In the genomic region with DNA sequence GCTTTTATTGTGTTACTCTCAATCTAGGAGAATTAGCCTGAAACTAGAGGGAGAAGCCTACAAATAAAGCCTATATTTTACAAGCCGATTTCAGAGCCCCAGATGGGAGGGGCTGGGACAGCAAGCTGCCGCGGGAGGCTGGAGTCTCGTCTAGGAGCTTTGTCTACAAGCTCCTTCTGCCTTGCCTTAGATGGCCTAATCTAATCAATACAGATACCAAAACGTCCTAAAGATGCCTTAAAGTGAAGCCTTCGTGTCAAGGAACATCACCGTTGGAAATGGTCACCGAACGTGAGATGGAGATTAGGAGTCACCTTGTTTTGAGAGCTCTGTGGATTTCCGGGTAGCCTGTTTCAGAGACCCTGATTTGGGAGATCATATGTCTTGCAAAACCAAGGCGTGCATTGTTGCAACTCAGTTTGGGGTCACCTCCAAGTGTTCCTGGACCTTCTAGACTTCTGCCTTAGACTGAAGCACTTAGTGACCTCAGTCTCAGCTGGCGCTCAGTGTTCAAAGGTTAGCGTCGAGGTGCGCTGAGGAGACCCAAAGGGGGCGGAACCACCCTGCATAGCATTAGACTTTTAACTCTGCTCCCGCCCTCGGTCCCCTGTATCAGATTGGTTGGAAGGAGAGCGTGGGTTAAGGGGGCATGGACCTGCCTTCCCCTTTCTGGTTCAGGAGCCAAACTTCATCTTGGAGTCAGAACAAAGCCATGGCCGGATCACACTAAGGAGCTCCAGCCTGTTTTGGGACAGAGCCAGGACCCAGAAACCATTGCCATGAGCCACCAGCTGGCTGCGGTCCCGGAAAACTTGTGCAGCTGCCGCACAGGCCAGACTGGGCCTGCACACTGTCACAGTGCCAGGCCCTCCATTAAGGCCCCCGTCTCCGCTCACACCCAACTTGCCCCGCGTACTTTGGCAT, we compare ENCODE assay signal across 8 mouse cellular contexts.
DNase-seq lines count a peak whose midpoint lies in the region; ATAC-seq and TF ChIP-seq lines count a peak whose summit lies in the region.

No protein-coding gene starts in this region.

- peak; percentile 97 for DNase-seq in forebrain, embryonic 14.5 days (ENCODE audit: low spot score)
- peak; percentile 98 for DNase-seq in heart, postnatal 0 days (ENCODE audit: low spot score)
- DNase-seq in kidney, postnatal 36 days: peak; percentile 99
- DNase-seq in urinary bladder, postnatal 10 days (ENCODE audit: low spot score): peak; percentile 66

- TF ChIP-seq EP300 in heart, postnatal 0 days (IDR thresholded peaks at IDR 0.05; ENCODE audit: low read depth): peak; percentile 87

- H3K4me1 ChIP-seq in E14TG2a.4 (replicated peaks; ENCODE audit: low read depth, low read length): peaks cover 93% of the 10 kb centered on the region
- peaks cover 40% of the 10 kb centered on the region for H3K4me1 ChIP-seq in forebrain, embryonic 14.5 days (ENCODE audit: control insufficient read depth, insufficient read depth, low read length)
- peaks cover 28% of the 10 kb centered on the region for H3K4me1 ChIP-seq in heart, postnatal 0 days (ENCODE audit: control insufficient read depth, insufficient read depth)
- H3K4me1 ChIP-seq in liver, embryonic 15.5 days (replicated peaks): peaks cover 20% of the 10 kb centered on the region; the same call in 1 of the 2 replicates
- peaks cover 49% of the 10 kb centered on the region for H3K4me1 ChIP-seq in neural tube, embryonic 13.5 days (replicated peaks)

- peak overlapping the region; percentile 43 for H3K4me2 ChIP-seq in forebrain, embryonic 14.5 days (ENCODE audit: low read length)
- H3K4me2 ChIP-seq in heart, postnatal 0 days (ENCODE audit: low read depth, low read length): peak overlapping the region; percentile 64
- H3K4me2 ChIP-seq in liver, embryonic 15.5 days: peak overlapping the region; percentile 58
- H3K4me2 ChIP-seq in neural tube, embryonic 13.5 days: peak overlapping the region; percentile 51

- no peaks in the 10 kb centered on the region for H3K36me3 ChIP-seq in E14TG2a.4 (ENCODE audit: insufficient read depth, low read length)
- no peaks in the 10 kb centered on the region for H3K36me3 ChIP-seq in forebrain, embryonic 14.5 days (ENCODE audit: control insufficient read depth, insufficient read depth, low read length)
- no peaks in the 10 kb centered on the region for H3K36me3 ChIP-seq in heart, postnatal 0 days (replicated peaks; ENCODE audit: control insufficient read depth, insufficient read depth, low read length)
- no peaks in the 10 kb centered on the region for H3K36me3 ChIP-seq in liver, embryonic 15.5 days (replicated peaks)
- H3K36me3 ChIP-seq in neural tube, embryonic 13.5 days: no peaks in the 10 kb centered on the region

- H3K4me3 ChIP-seq in E14TG2a.4 (replicated peaks; ENCODE audit: low read length): peak overlapping the region; percentile 77
- H3K4me3 ChIP-seq in forebrain, embryonic 14.5 days (ENCODE audit: low read depth, low read length): peak overlapping the region; percentile 5; the same call in 1 of the 2 replicates
- H3K4me3 ChIP-seq in heart, postnatal 0 days (ENCODE audit: low read depth, low read length): peak overlapping the region; percentile 38
- peak overlapping the region; percentile 32 for H3K4me3 ChIP-seq in liver, embryonic 15.5 days (replicated peaks)
- H3K4me3 ChIP-seq in neural tube, embryonic 13.5 days: peak overlapping the region; percentile 9

- peak overlapping the region; percentile 44 for H3K9ac ChIP-seq in forebrain, embryonic 14.5 days (ENCODE audit: low read length)
- H3K9ac ChIP-seq in heart, postnatal 0 days (replicated peaks; ENCODE audit: low read depth, low read length): peak overlapping the region; percentile 36
- H3K9ac ChIP-seq in liver, embryonic 15.5 days: no peak overlapping the region
- peak overlapping the region; percentile 38 for H3K9ac ChIP-seq in neural tube, embryonic 13.5 days

- 2% methylated on average over 27 of the region's 27 CpGs for WGBS in forebrain, embryonic 14.5 days
- 5% methylated on average over 27 of the region's 27 CpGs for WGBS in heart, postnatal 0 days
- 30% methylated on average over 27 of the region's 27 CpGs for WGBS in liver, embryonic 15.5 days (ENCODE audit: insufficient replicate concordance)
- WGBS in neural tube, embryonic 13.5 days: 5% methylated on average over 27 of the region's 27 CpGs

- ATAC-seq in cerebellum, adult (ENCODE audit: insufficient number of reproducible peaks, low FRiP score, low TSS enrichment): peak; percentile 47
- peak; percentile 84 for ATAC-seq in forebrain, embryonic 14.5 days
- ATAC-seq in heart, postnatal 0 days (ENCODE audit: insufficient read depth, low read depth): peak; percentile 91
- peak; percentile 77 for ATAC-seq in liver, embryonic 15.5 days (ENCODE audit: insufficient read depth)
- ATAC-seq in neural tube, embryonic 13.5 days (ENCODE audit: low read depth): peak; percentile 87

- no peak for TF ChIP-seq CTCF in E14TG2a.4 (conservative IDR thresholded peaks at IDR 0.05; ENCODE audit: low read length)
- no peak for TF ChIP-seq CTCF in heart, postnatal 0 days (IDR thresholded peaks at IDR 0.05; ENCODE audit: low read depth)

- peak overlapping the region; percentile 97 for H3K27ac ChIP-seq in forebrain, embryonic 14.5 days (ENCODE audit: low read depth, low read length)
- peak overlapping the region; percentile 95 for H3K27ac ChIP-seq in heart, postnatal 0 days (ENCODE audit: low read depth)
- H3K27ac ChIP-seq in liver, embryonic 15.5 days (replicated peaks): peak overlapping the region; percentile 77
- H3K27ac ChIP-seq in neural tube, embryonic 13.5 days (replicated peaks): peak overlapping the region; percentile 94

- H3K27me3 ChIP-seq in E14TG2a.4 (ENCODE audit: insufficient read depth, low read length): peaks cover 18% of the 10 kb centered on the region; the same call in 1 of the 2 replicates
- no peaks in the 10 kb centered on the region for H3K27me3 ChIP-seq in forebrain, embryonic 14.5 days (replicated peaks; ENCODE audit: control insufficient read depth, insufficient read depth, low read length)
- no peaks in the 10 kb centered on the region for H3K27me3 ChIP-seq in heart, postnatal 0 days (ENCODE audit: control insufficient read depth, insufficient read depth, low read length)
- no peaks in the 10 kb centered on the region; the same call in 1 of the 2 replicates for H3K27me3 ChIP-seq in liver, embryonic 15.5 days
- no peaks in the 10 kb centered on the region for H3K27me3 ChIP-seq in neural tube, embryonic 13.5 days

- H3K9me3 ChIP-seq in E14TG2a.4 (ENCODE audit: low read length): no peaks in the 10 kb centered on the region
- no peaks in the 10 kb centered on the region for H3K9me3 ChIP-seq in forebrain, embryonic 14.5 days (replicated peaks; ENCODE audit: control insufficient read depth, low read length)
- H3K9me3 ChIP-seq in heart, postnatal 0 days (replicated peaks; ENCODE audit: control insufficient read depth, low read length): no peaks in the 10 kb centered on the region
- no peaks in the 10 kb centered on the region for H3K9me3 ChIP-seq in liver, embryonic 15.5 days (replicated peaks)
- 0 out of 2 replicates have a peak, but pooled peaks cover 4% of the 10 kb centered on the region for H3K9me3 ChIP-seq in neural tube, embryonic 13.5 days

Comparison
In these comparisons a context has a peak if more than half of its experiments do, and no peak if none do; other contexts are left out.
1. Peak in every context shown above with its lines: DNase-seq, ATAC-seq, H3K4me3 ChIP-seq and H3K27ac ChIP-seq.
2. H3K4me3 ChIP-seq: peak in every context shown above with its lines; median percentile 77 in E14TG2a.4; 38 in heart, postnatal 0 days; 32 in liver, embryonic 15.5 days; 9 in neural tube, embryonic 13.5 days; 5 in forebrain, embryonic 14.5 days.